Mouse (Mus musculus) ovary, postnatal 10 days (tissue): ENCODE results near the gene Col6a4.

Source experiments
- DNase-seq: peaks from one replicate; pipeline ENCODE4 v3.0.0; 2022; ENCODE audit warnings: low spot score

The Col6a4 gene

DNA sequence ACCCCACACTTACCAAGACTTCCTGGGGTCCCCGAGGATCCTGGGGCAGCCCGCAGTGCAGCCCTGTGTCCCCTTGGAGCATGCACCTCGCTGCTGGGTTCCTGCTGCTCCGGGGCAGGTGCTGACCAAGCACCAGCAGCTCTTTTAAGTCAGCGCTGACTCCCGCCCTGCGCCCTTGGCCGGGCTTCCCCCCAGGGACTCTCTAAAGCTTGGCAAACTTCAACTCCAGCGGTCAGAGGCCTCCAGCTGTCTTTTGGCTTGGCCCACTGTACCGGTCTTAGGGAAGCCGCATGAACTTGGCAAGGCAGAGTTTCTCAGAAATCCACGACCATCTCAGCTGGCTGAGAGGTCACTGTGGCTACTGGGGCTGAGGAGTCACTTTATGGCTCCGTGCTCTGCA lies 136.1 kb downstream of the Col6a4 start, which contains the start of gene Col6a5:
Gene Col6a5 (minus strand): TSS at position 111 of the 400 bp plus-strand sequence.
- DNase-seq, result peak; percentile 27

DNA sequence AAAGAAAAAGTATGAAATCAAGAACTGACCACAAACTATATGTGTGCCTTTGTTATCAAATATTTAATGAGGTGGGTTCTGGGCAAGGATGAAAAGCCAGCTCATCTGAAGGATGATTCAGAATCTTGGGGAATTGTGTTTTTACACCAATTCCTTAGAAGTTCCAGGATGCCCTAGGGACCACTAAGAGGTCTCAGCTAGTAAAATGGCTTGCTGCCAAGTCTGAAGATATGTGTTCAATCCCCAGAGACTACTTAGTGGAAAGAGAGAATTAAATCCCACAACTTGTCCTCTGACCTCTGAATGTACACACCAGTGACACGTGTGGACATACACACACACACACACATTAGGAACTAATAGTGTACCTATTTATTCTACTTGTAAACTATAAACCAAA lies 137.5 kb downstream of the Col6a4 start:
- DNase-seq, result no peak

DNA sequence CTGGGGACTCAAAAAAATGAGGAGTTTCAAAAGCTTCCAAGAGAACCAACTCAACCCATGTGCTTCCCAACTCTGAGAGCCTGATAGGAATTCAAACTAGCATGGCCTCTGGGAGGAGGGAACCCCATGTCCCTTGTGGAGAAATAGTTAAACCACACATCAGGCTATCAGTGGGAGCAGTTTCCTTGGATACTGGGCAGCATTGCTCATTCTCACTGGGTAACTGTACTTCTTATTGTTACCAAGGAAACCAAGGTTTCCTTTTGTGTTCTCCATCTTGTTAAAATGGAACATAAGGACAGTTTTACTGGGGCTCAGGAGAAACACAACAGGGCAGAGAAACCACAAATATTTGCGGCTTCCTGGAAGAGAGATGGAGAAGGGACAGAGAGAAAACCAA lies 146.8 kb downstream of the Col6a4 start:
- DNase-seq, result no peak

DNA sequence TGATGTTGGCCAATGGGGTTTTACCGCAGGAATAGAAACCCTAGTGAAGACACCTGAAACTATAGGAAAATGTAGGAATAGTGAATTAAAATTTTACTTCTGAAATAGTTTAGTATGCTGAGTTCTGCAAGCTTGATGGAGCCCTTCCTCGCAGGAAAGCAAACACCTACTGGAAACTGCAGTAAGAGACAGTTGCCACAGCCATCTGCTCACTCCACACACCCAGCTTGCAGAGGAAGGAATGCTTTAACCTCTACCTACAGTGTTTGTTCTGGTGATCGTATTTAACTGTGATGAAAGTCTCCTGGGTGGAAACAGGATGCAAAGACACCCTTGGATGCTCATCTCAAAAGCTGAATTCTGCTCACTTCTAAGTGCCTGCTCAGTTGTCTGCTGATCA lies 149.0 kb downstream of the Col6a4 start:
- DNase-seq, result no peak
